Mouse (Mus musculus): ENCODE data around the gene Trim63. TPM values are rescaled to one million over a fixed set of nuclear protein-coding genes. Genes with fewer than 3 reads are reported as not detected.
"Not testable (repeated sequence)": the region's sequence is repeated elsewhere in the genome, so short reads cannot be mapped to it uniquely, and the experiment has no call there.

Trim63 gene
- polyA plus RNA-seq, 1 experiment, result not detected

DNA sequence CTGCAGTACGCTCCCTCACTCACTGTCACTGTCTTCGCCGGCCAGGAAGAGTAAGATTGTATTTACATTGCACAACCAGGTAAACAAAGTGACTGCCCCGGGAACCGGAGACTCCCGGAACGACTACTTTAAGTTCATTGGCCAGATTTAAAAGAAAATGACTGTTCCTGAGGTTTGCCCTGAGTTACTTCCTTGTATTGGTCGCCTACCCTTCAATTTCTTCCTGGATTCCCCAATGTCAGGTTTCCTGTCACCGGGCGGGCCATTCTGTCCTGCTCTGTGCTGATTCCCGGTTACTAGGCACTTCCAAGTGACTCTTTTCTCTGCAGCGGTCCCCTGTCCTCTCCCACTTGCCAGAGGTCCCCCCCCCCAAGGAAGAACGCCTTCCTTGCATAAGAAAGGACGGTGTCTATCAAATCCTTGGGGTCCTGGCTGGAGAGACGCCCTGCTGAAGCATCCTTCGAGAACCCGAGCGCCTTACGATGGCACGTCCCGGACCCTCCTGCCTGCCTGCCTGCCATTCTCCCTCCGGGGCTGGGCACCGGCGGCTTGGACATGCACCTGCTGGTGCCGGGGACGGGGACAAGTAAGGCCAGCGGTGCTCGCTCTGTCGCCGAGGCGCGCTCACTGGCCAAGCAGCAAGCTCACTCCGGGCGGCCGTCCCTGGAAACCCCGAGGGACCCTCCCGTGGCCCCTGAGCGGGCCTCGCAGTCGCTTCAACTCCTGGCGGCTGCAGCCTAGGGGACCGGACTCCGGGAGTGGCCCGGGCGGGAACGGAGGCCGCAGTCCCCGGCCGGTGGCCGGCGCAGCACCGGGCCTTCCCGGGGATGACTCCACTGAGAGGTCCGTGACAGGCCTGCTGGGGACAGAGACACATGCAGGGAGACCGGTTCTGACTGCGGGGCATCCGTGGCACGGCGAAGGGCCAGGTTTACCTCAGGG lies 28.4 kb upstream of the Trim63 start:
- Histone ChIP-seq H3K4me1 (ENCODE audit: control insufficient read depth, insufficient read depth, low read length) (peaks cover 2% of the 10 kb centered on the region; the same call in 1 of the 2 replicates), H3K4me3 (ENCODE audit: insufficient read depth, low read length) (peak overlapping the region; percentile 79), H3K27ac (ENCODE audit: insufficient read depth, low read length) (no peak overlapping the region)
- 0 out of 2 replicates have a peak, but pooled peaks have one; percentile 9 for TF ChIP-seq POLR2A (IDR thresholded peaks at IDR 0.05; ENCODE audit: low read depth, low read length)
- TF ChIP-seq CTCF (IDR thresholded peaks at IDR 0.05; ENCODE audit: borderline replicate concordance, insufficient read depth, low read length), result no peak

DNA sequence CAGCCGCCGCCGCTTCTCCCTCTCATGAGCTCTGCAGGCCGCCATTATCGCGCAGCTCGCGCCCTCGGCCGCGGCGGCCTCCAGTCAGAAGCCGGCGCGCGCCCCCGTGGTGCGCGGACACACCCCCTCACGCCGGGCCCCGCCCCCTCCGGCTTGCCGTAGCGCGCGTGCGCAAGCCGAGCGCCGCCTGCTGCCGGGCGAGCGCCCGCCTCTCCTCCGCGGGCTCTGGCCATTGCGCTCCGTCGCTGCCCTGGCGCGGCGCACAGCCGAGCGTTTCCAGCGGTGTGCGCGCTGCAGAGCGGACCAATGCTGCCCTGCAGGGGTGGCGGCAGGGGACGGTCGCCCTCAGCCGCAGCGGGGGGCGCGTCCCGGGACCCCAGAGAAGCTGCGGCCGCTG lies 27.8 kb upstream of the Trim63 start:
- H3K27ac ChIP-seq (ENCODE audit: insufficient read depth, low read length), result peak overlapping the region; percentile 64
- peak overlapping the region; percentile 79 for H3K4me3 ChIP-seq (ENCODE audit: insufficient read depth, low read length)
- TF ChIP-seq CTCF (IDR thresholded peaks at IDR 0.05; ENCODE audit: borderline replicate concordance, insufficient read depth, low read length) (no peak), POLR2A (IDR thresholded peaks at IDR 0.05; ENCODE audit: low read depth, low read length) (peak; percentile 83)
- peaks cover 2% of the 10 kb centered on the region; the same call in 1 of the 2 replicates for H3K4me1 ChIP-seq (ENCODE audit: control insufficient read depth, insufficient read depth, low read length)

- TF ChIP-seq CTCF (IDR thresholded peaks at IDR 0.05; ENCODE audit: borderline replicate concordance, insufficient read depth, low read length) (no peak), POLR2A (IDR thresholded peaks at IDR 0.05; ENCODE audit: low read depth, low read length) (peak; percentile 60)
Observed at GRCm38 (mm10) chr4:134287575-134288025, 27.3 kb upstream of the Trim63 start, which contains the start of gene Pdik1l. TSS of gene Pdik1l (minus strand) at chr4:134287895.

DNA sequence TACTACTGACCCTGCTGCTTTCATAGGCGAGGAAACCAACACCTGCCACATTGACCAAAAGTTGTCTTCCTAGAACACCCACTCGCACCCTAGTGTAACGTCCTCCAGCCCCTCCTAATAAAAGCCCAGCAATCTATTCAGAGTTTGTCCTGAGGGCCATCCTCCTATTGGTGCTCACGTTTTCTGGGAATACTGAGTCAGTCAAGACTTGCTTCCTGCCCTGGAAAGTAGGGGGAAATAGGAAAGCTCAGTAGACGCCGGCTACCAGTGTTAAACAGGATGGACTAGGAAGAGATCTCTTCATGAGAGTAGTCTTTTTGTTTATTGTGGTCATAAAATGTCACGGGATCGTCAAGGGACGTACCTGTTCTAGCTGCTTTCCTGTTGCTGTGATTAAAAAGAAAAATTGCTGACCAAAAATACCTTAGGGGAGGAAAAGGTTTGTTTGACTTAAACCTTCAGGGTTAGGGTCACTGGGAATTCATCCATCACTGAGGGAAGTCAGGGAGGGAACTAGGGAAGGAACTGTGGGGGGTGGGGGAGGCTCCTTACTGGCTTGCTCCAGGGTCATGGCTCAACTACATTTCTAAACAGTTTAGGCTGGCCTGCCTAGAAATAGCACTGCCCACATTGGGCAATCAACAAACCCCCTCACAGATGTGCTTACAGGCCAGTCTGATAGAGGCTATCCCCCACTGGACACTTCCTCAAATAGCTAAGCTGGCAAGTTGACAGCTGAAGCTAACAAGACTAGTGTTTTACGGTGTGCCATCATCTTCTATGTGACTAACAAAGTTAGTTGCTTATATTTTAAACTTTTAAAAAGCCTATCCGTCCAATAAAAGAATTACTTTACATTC lies 26.3 kb upstream of the Trim63 start:
- H3K27ac ChIP-seq (ENCODE audit: insufficient read depth, low read length), result no peak overlapping the region
- peak overlapping the region; percentile 60 for H3K4me3 ChIP-seq (ENCODE audit: insufficient read depth, low read length)
- no peak for TF ChIP-seq CTCF (IDR thresholded peaks at IDR 0.05; ENCODE audit: borderline replicate concordance, insufficient read depth, low read length)
- TF ChIP-seq POLR2A (IDR thresholded peaks at IDR 0.05; ENCODE audit: low read depth, low read length), result peak; percentile 24; the same call in 1 of the 2 replicates
- peaks cover 2% of the 10 kb centered on the region; the same call in 1 of the 2 replicates for H3K4me1 ChIP-seq (ENCODE audit: control insufficient read depth, insufficient read depth, low read length)

More at GRCm38 (mm10) chr4:134287575-134288025, 27.3 kb upstream of the Trim63 start, which contains the start of gene Pdik1l:
- peak within 1 kb of the TSS; percentile 79 for H3K4me3 ChIP-seq (ENCODE audit: insufficient read depth, low read length)
- peaks cover 2% of the 10 kb centered on the region; the same call in 1 of the 2 replicates for H3K4me1 ChIP-seq (ENCODE audit: control insufficient read depth, insufficient read depth, low read length)
- peak within 1 kb of the TSS; percentile 64 for H3K27ac ChIP-seq (ENCODE audit: insufficient read depth, low read length)

DNA sequence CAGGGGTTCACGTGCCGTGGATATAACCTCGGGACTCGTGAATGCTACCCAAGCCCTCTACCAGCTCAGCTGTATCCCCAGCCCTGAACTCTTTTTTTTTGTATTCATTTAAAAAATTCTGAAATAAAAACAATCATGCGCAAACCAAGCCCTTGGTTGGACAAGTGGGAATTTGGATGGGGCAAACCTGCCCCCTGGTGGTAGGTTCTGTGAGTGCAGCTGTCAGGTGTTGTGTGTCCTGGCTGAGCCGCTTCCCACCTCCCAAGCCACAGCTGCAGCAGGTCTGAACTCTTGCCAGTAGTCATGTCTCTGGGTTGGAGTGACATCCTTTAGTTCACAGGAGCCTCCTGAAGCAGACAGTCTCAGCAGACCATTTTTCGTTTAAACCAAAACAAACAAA lies 22.9 kb upstream of the Trim63 start:
- Histone ChIP-seq H3K4me3 (ENCODE audit: insufficient read depth, low read length) (no peak overlapping the region), H3K27ac (ENCODE audit: insufficient read depth, low read length) (no peak overlapping the region)
- TF ChIP-seq CTCF (IDR thresholded peaks at IDR 0.05; ENCODE audit: borderline replicate concordance, insufficient read depth, low read length) (peak; percentile 79; the same call in 1 of the 2 replicates), POLR2A (IDR thresholded peaks at IDR 0.05; ENCODE audit: low read depth, low read length) (no peak)

GRCm38 (mm10) chr4:134293061-134293691 lies 21.7 kb upstream of the Trim63 start:
- Histone ChIP-seq H3K27ac (ENCODE audit: insufficient read depth, low read length) (no peak overlapping the region), H3K4me1 (ENCODE audit: control insufficient read depth, insufficient read depth, low read length) (peaks cover 2% of the 10 kb centered on the region; the same call in 1 of the 2 replicates), H3K4me3 (ENCODE audit: insufficient read depth, low read length) (no peak overlapping the region)
- TF ChIP-seq POLR2A (IDR thresholded peaks at IDR 0.05; ENCODE audit: low read depth, low read length) (no peak), CTCF (IDR thresholded peaks at IDR 0.05; ENCODE audit: borderline replicate concordance, insufficient read depth, low read length) (no peak)

More for the DNA sequence above, 22.9 kb upstream of the Trim63 start:
- peaks cover 2% of the 10 kb centered on the region; the same call in 1 of the 2 replicates for H3K4me1 ChIP-seq (ENCODE audit: control insufficient read depth, insufficient read depth, low read length)

DNA sequence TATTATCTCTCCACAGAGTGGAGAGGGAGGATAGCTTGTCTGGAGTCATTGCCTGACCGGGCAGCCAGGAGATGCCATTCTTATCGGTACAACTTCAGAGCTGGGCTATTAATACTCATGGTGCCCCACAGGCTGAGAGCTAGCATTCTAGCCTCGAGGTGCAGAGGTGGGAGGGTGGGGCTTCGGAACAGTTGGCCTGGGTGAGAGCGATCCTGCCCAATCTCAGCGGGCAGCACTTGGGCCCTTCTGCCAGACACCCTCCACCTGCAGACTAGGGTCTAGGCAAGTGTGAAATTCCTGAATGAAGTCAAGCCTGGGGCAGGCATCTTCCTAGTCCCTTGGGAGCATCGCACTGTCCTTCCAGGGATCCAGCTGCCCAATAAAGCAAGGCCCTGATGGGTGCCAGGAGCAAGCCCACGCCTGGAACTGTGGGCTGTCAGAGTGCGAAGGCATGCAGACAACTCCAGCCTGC lies 21.2 kb upstream of the Trim63 start:
- no peak overlapping the region for H3K4me3 ChIP-seq (ENCODE audit: insufficient read depth, low read length)
- H3K4me1 ChIP-seq (ENCODE audit: control insufficient read depth, insufficient read depth, low read length), result 0 out of 2 replicates have a peak, but pooled peaks cover 2% of the 10 kb centered on the region
- no peak overlapping the region for H3K27ac ChIP-seq (ENCODE audit: insufficient read depth, low read length)
- no peak for TF ChIP-seq POLR2A (IDR thresholded peaks at IDR 0.05; ENCODE audit: low read depth, low read length)
- no peak for TF ChIP-seq CTCF (IDR thresholded peaks at IDR 0.05; ENCODE audit: borderline replicate concordance, insufficient read depth, low read length)

DNA sequence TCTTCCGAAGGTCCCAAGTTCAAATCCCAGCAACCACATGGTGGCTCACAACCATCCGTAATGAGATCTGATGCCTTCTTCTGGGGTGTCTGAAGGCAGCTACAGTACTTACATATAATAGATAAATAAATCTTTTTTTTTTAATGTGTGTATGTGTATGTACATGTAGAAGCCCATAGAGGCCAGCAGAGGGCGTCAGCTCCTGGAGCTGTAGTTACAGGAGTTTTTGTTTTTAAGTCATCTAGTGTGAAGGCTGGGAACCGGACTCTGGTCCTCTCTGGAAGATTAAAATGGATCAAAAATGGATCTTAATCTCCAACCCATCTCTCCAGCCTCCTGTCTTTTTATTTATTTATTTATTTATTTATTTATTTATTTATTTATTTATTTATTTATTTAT lies 18.8 kb upstream of the Trim63 start:
- H3K4me3 ChIP-seq (ENCODE audit: insufficient read depth, low read length); H3K4me1 ChIP-seq (ENCODE audit: control insufficient read depth, insufficient read depth, low read length): not testable (repeated sequence)

GRCm38 (mm10) chr4:134296523-134296922 lies 18.4 kb upstream of the Trim63 start:
- no peaks in the 10 kb centered on the region for H3K4me1 ChIP-seq (ENCODE audit: control insufficient read depth, insufficient read depth, low read length)
- TF ChIP-seq CTCF (IDR thresholded peaks at IDR 0.05; ENCODE audit: borderline replicate concordance, insufficient read depth, low read length), result no peak
- TF ChIP-seq POLR2A (IDR thresholded peaks at IDR 0.05; ENCODE audit: low read depth, low read length), result no peak

More for the DNA sequence above, 18.8 kb upstream of the Trim63 start:
- H3K27ac ChIP-seq (ENCODE audit: insufficient read depth, low read length), result not testable (repeated sequence)

More at GRCm38 (mm10) chr4:134296523-134296922, 18.4 kb upstream of the Trim63 start:
- no peak overlapping the region for H3K4me3 ChIP-seq (ENCODE audit: insufficient read depth, low read length)
- no peak overlapping the region for H3K27ac ChIP-seq (ENCODE audit: insufficient read depth, low read length)
